ENCODE assay signal across 7 mouse cellular contexts in the genomic region with DNA sequence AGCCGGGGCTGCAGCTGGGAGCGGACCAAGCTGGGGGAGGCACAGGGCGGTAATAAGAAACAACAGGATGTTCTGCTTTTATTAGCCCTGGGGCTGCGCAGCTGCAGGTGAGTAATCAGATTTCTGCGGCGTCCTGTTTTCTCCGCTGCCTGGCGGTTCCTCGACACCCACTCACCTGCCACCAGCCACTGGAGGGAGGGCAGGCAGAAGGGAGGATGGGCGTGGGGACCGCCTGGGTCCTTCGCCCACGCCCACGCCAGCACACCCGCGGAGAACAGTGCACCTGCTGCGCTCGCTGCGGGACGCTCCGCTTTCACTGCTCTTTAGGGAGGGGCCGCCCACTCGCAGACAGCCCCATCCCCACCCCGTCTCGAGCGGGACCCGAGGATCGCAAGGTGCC. TPM values are rescaled to one million over a fixed set of nuclear protein-coding genes. Genes with fewer than 3 reads are reported as not detected.
DNase-seq lines count a peak whose midpoint lies in the region; ATAC-seq and TF ChIP-seq lines count a peak whose summit lies in the region.

No protein-coding gene starts in this region.

- peak overlapping the region; percentile 66; the same call in 1 of the 2 replicates for H3K27ac ChIP-seq in forebrain, embryonic 10.5 days
- no peak overlapping the region for H3K27ac ChIP-seq in intestine, embryonic 16.5 days (ENCODE audit: low read length)
- no peak overlapping the region for H3K27ac ChIP-seq in midbrain, embryonic 14.5 days (replicated peaks; ENCODE audit: low read depth, low read length)
- H3K27ac ChIP-seq in stomach, postnatal 0 days (replicated peaks), result no peak overlapping the region

- H3K9ac ChIP-seq in intestine, embryonic 16.5 days (ENCODE audit: low read depth, low read length), result peak overlapping the region; percentile 55
- peak overlapping the region; percentile 46 for H3K9ac ChIP-seq in midbrain, embryonic 14.5 days (replicated peaks; ENCODE audit: low read length)
- peak overlapping the region; percentile 31 for H3K9ac ChIP-seq in stomach, postnatal 0 days (ENCODE audit: low read length)

- 4% methylated on average over 28 of the region's 28 CpGs for WGBS in forebrain, embryonic 10.5 days
- 4% methylated on average over 28 of the region's 28 CpGs for WGBS in intestine, embryonic 16.5 days
- 6% methylated on average over 28 of the region's 28 CpGs for WGBS in midbrain, embryonic 14.5 days
- 3% methylated on average over 28 of the region's 28 CpGs for WGBS in stomach, postnatal 0 days

- H3K4me3 ChIP-seq in forebrain, embryonic 10.5 days, result peak overlapping the region; percentile 42
- peak overlapping the region; percentile 36 for H3K4me3 ChIP-seq in intestine, embryonic 16.5 days (ENCODE audit: low read length)
- peak overlapping the region; percentile 27 for H3K4me3 ChIP-seq in midbrain, embryonic 14.5 days (replicated peaks; ENCODE audit: low read depth, low read length)
- peak overlapping the region; percentile 6; the same call in 1 of the 2 replicates for H3K4me3 ChIP-seq in stomach, postnatal 0 days (ENCODE audit: low read depth, low read length)

- peaks cover 45% of the 10 kb centered on the region for H3K27me3 ChIP-seq in forebrain, embryonic 10.5 days (ENCODE audit: poor library complexity, severe bottlenecking)
- H3K27me3 ChIP-seq in intestine, embryonic 16.5 days (replicated peaks; ENCODE audit: control insufficient read depth, insufficient read depth, low read length), result peaks cover 12% of the 10 kb centered on the region; the same call in 1 of the 2 replicates
- H3K27me3 ChIP-seq in midbrain, embryonic 14.5 days (ENCODE audit: control insufficient read depth, insufficient read depth, low read length), result peaks cover 18% of the 10 kb centered on the region
- H3K27me3 ChIP-seq in stomach, postnatal 0 days (ENCODE audit: control insufficient read depth, insufficient read depth, low read length), result peaks cover 9% of the 10 kb centered on the region

- H3K9me3 ChIP-seq in forebrain, embryonic 10.5 days, result no peaks in the 10 kb centered on the region
- no peaks in the 10 kb centered on the region for H3K9me3 ChIP-seq in intestine, embryonic 16.5 days (ENCODE audit: control insufficient read depth, low read length)
- no peaks in the 10 kb centered on the region for H3K9me3 ChIP-seq in midbrain, embryonic 14.5 days (ENCODE audit: control insufficient read depth, low read length)
- H3K9me3 ChIP-seq in stomach, postnatal 0 days (ENCODE audit: control insufficient read depth, low read length), result no peaks in the 10 kb centered on the region

- ATAC-seq in intestine, embryonic 16.5 days, result peak; percentile 49; the same call in 1 of the 2 replicates
- ATAC-seq in midbrain, embryonic 14.5 days (ENCODE audit: low FRiP score, low TSS enrichment), result no peak
- ATAC-seq in stomach, postnatal 0 days (ENCODE audit: low FRiP score, low TSS enrichment), result peak; percentile 20; the same call in 1 of the 2 replicates
- no peak for ATAC-seq in megakaryocyte progenitor cell, adult 5-6 weeks (replicated peaks; ENCODE audit: poor library complexity)

- peaks cover 24% of the 10 kb centered on the region for H3K4me1 ChIP-seq in forebrain, embryonic 10.5 days
- 0 out of 2 replicates have a peak, but pooled peaks cover 5% of the 10 kb centered on the region for H3K4me1 ChIP-seq in intestine, embryonic 16.5 days (ENCODE audit: control insufficient read depth, insufficient read depth, low read length)
- H3K4me1 ChIP-seq in midbrain, embryonic 14.5 days (ENCODE audit: control insufficient read depth, insufficient read depth, low read length), result peaks cover 7% of the 10 kb centered on the region; the same call in 1 of the 2 replicates
- H3K4me1 ChIP-seq in stomach, postnatal 0 days (replicated peaks; ENCODE audit: control insufficient read depth, insufficient read depth), result no peaks in the 10 kb centered on the region

- TF ChIP-seq EP300 in stomach, postnatal 0 days (optimal IDR thresholded peaks at IDR 0.05), result no peak

- peak; percentile 51 for DNase-seq in testis, postnatal 14 days (ENCODE audit: low spot score)
- no peak for DNase-seq in testis, postnatal 10 days (ENCODE audit: low spot score)
- no peak for DNase-seq in forebrain, embryonic 10.5 days (ENCODE audit: extremely low spot score, low spot score)
- DNase-seq in midbrain, embryonic 14.5 days, result peak; percentile 27
- peak; percentile 39 for DNase-seq in stomach, postnatal 0 days (ENCODE audit: low spot score)

- H3K36me3 ChIP-seq in forebrain, embryonic 10.5 days (replicated peaks), result no peaks in the 10 kb centered on the region
- no peaks in the 10 kb centered on the region for H3K36me3 ChIP-seq in intestine, embryonic 16.5 days (ENCODE audit: control insufficient read depth, insufficient read depth, low read length)
- no peaks in the 10 kb centered on the region for H3K36me3 ChIP-seq in midbrain, embryonic 14.5 days (ENCODE audit: control insufficient read depth, insufficient read depth, low read length)
- no peaks in the 10 kb centered on the region for H3K36me3 ChIP-seq in stomach, postnatal 0 days (ENCODE audit: control insufficient read depth, insufficient read depth, low read length)

- no peak for TF ChIP-seq CTCF in stomach, postnatal 0 days (IDR thresholded peaks at IDR 0.05; ENCODE audit: low read depth)

- H3K4me2 ChIP-seq in intestine, embryonic 16.5 days (ENCODE audit: low read depth, low read length), result peak overlapping the region; percentile 65
- peak overlapping the region; percentile 54 for H3K4me2 ChIP-seq in midbrain, embryonic 14.5 days (ENCODE audit: low read length)
- peak overlapping the region; percentile 45 for H3K4me2 ChIP-seq in stomach, postnatal 0 days (replicated peaks; ENCODE audit: low read depth)

RNA-seq across cellular contexts. Expression of a gene that starts 28.5 kb away (rescaled TPM):
- polyA plus RNA-seq in forebrain, embryonic 10.5 days (2016; fragmentation: Nextera tagmentation; extraction: Ambion mirVana), result 485 and 525 TPM in 2 replicates
- polyA plus RNA-seq in intestine, embryonic 16.5 days (2015; fragmentation: Nextera tagmentation; extraction: Ambion mirVana), result 407 and 467 TPM in 2 replicates
- polyA plus RNA-seq in midbrain, embryonic 14.5 days (2014; fragmentation: Nextera tagmentation; extraction: Ambion mirVana), result 312 and 346 TPM in 2 replicates
- polyA plus RNA-seq in stomach, postnatal 0 days (2015; fragmentation: Nextera tagmentation; extraction: Ambion mirVana), result 369 and 402 TPM in 2 replicates
- total RNA-seq in megakaryocyte progenitor cell, adult 5-6 weeks (2015), result 1,572 and 1,580 TPM in 2 replicates
- total RNA-seq in megakaryocyte progenitor cell, adult 5-6 weeks (2017), result 841 and 996 TPM in 2 replicates

Comparison
In these comparisons a context has a peak if more than half of its experiments do, and no peak if none do; other contexts are left out.
1. DNase-seq: peak in testis, postnatal 14 days (single experiment), midbrain, embryonic 14.5 days (single experiment) and stomach, postnatal 0 days (single experiment); none in testis, postnatal 10 days (single experiment) and forebrain, embryonic 10.5 days (single experiment).
2. ATAC-seq: peak in intestine, embryonic 16.5 days (single experiment) and stomach, postnatal 0 days (single experiment); none in midbrain, embryonic 14.5 days (single experiment) and megakaryocyte progenitor cell, adult 5-6 weeks (single experiment).
3. Peak in every context shown above with its lines, with median percentiles within 50 percentile points of each other: H3K4me3 ChIP-seq, H3K4me2 ChIP-seq and H3K9ac ChIP-seq.